Mouse (Mus musculus) CD4-positive, CD25-positive, alpha-beta regulatory T cell, adult 2 months (primary cell): Measurements from ENCODE around the gene Rflna.

Experiments
- DNase-seq: peaks from one replicate; pipeline ENCODE4 v3.0.0-alpha.2; 2012; ENCODE audit warnings: low read depth, low spot score

Rflna gene

DNA sequence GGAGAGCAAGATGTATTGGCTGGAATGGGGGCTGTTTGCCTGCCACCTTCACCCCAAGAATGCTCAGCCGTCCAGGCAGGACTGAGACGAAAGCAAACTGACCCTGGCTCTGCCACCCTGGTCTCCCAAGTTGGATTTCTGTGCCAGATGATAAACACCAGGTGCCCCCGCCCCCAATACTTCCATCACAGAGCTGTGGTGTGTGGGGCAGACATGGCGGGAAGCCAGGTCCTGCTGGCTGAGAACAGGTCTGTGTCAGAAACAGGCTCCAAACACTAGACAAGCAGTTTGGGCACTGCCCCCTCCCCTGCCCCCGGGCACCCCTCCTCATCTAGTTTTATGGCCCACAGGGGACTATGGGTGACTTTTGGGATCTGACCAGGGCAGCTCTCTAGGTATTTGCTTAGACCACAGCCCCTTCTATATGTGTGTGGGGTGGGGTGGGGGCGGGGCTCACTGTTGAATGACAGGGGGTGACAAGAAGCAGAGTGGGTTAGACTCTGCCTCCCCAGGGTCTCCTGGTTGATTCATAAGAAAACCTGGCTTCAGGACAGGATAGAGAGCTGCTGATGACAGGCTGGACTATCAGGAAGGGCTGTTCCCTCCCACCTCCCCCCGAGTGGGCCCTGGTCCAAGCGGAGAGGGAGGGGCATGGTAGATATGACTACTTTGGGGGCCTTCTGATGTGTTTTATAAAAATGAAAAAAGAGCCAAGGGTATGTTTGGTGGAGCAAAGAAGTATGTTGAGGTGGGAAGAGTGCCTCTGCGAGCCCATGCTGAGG, 3.0 kb downstream of the Rflna start:
- no peak for DNase-seq

DNA sequence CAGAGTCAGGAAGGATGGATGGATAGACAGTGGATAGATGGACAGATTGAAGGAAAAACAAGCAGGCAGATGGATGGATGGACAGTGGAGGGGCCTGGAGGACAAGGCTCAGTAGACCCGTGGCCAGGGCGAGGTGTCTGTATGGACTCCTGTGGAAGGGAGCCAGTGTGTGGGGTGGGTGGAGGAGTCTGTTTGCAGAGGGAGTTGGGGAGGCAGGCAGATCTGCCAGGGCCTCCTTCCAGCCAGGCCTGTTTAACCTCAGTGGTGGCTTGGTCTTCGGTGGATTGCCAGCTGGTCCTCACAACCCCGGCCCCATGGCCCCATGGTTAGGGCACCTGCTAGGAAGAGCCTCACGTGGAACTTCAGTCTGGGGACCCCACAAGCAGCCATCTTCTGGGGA, 3.9 kb downstream of the Rflna start:
- no peak for DNase-seq

DNA sequence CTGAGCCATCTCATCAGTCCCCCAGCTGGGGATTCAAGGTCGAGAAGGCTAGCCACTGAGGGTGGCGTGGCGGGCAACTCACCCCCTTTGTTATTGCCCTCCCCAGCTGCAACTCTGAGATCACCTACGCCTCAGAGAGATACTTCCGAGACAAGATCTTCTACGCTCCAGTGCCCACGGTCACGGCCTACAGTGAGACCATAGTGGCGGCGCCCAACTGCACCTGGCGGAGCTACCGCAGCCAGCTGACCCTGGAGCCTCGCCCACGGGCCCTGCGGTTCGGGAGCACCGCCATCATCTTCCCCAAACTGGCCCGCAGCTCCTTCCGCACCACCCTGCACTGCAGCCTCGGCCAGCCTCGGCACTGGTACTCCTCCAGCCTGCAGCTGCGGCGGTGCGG, 8.1 kb downstream of the Rflna start:
- DNase-seq: no peak

DNA sequence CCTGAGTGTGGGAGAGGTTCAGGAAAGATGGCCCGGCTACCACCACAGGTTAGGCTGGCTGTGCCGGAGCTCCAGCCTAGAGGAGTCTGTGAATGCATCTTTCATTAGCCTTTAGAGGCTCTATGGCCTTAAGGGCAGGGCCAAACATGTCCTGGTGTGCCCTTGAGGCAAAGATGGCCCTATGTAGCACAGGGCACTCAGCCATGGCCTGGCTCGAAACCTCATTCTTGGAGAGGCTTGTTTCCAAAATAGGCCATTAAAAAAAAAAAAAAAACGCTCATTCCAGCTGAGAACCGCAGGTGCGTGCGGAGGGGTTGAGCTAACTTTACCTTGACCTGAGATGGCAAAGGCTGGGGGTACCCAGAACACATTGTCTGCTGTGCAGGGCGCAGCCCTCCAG, 8.6 kb downstream of the Rflna start:
- DNase-seq: no peak

DNA sequence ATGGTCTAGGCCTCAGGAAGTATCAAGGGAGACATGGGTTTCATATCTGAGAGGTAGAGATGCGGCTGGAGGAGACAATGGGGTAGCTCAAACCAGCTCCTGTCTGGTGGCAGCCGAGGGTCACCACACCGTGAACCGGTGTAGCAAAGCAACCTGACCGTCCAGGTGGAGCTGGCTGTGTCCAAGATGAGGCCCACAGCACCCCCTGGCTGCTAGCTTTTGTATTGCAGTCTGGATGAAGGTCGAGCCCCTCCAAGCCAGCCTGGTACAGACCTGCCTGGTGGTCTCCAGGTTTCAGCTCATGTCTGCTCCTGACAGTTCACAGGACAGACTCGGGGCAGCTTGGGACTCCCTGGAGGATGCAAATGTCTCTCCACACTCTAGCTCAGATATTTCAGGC, 11.5 kb downstream of the Rflna start:
- DNase-seq: peak; percentile 77

DNA sequence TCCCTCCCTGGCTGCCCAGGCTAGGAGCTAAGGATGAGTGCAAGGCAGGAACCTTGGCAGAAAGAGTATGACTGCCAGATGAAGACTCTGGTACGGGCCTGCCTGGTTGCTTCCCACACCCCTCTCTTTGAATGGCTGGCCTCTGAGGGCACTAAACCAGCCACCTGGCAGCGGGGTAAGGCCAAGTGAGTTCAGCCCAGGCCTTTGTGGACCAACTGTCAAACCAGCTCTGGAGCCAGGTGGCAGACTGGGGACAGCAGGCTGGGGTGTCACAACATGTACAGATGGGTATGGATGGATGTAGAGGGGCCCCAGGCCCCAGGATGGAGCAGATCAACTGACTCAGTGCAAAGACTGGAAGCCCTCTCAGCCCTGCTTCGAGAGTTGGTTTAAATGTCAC, 12.0 kb downstream of the Rflna start:
- no peak for DNase-seq

DNA sequence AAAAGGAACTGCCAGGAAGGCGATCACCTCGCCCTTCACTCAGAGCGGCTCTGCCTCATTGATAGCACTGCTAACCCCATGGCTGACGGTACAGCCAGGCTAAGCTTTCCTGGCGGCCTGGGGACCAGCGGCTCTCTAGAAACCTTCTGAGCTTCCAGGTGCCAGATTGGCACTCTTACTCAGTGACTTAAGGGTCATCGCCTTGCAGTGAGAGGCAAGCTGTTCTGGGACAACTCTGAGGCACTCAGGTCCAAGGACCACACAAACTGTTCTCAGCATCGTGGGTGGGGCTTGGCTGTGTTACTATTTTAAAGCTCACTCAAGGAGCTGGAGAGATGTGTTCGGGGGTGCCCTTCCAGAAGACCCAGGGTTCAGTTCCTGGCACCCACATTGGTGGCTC, 12.6 kb downstream of the Rflna start:
- no peak for DNase-seq

DNA sequence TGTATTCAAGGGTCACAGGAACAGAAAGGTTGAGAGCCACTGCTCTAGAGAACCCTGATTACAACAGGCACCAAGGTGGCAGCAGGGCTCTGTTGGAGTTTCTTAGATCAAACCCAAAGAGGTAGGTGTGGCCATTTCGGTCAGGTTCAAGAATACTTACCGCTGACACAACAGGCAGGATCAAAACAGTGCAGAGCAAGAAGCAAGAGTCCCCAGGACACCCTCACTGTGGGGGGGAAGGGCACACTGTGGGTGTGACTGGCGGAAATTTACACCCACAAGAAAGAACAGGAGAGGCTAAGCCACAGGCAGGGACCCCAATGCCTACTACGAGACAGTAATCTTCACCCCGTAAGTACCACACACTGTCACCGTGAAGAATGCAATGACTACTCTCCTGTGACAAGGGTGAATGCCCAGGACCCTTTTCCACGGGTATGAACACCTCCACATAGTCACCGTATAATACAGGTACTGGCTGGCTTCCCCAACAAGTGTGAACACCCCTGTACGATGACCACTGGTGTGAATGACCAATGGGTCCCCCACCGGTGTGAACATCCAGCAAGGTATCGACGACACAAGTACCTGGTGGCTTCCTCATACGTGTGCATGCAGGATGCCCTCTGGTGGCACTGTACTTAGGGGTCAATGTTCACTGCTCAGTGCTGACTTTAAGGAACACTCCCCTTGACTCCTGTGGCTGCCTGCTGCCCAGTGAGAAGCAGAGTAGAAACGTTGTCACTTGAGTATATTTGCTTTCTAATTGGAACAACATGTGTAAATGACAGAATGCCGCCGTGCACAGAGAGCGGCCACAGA, 13.6 kb downstream of the Rflna start:
- DNase-seq: peak; percentile 52

DNA sequence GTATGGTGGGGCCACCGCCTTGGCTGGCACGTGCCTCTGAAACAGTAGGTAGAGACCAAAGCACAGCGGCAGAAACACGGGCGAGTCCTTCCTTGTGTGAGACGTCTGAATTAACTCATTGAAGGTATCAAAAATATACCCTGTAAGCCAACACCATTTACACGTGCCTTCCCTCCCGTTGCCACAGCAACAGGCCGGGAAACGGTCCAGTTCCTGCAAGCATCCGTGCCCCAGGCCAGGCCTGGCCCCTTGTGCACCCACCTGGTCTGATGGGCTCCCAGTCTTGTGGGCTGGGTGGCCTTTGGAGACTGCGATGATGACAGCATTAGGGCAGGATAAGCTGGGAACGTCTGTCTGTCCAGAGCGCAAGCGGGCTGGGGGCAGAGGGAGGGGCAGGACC, 14.3 kb downstream of the Rflna start:
- no peak for DNase-seq

DNA sequence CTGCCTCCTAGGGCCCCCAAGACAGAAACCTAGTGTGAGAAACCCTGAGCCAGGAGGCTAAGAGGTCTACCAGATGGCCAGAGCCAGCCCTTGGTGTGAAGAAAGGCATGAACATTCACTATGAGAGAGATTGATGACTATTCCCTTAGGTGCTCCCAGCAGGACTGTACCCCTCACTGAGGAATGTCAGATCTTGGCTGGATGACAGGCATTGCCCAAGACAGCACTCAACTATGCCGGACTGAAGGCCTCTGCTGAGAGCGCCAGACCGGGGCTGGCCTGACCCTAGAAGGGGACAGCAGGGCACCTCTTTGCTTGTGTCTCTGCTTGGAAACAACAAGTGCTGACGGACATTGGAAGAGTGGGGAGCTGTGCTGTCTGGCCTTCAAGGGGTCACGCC, 16.1 kb downstream of the Rflna start:
- DNase-seq: no peak

DNA sequence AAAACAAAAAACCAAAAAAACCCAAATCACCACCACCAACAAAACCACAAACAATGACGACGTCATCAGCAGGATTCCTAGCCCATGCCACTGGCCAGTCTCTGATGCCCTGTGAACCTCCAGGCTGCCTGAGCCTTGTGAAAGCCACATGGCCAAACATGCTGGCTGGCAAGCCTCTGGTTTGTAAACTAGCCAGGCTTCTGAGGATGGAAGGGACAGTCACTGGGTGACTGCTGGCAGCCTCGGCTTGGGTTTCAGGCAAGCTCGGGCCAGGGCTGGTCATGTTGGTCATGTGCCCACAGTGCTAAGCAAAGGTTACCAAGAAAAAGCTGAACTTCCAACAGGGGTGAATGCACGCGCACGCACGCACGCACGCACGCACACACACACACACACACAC, 18.3 kb downstream of the Rflna start:
- no peak for DNase-seq

DNA sequence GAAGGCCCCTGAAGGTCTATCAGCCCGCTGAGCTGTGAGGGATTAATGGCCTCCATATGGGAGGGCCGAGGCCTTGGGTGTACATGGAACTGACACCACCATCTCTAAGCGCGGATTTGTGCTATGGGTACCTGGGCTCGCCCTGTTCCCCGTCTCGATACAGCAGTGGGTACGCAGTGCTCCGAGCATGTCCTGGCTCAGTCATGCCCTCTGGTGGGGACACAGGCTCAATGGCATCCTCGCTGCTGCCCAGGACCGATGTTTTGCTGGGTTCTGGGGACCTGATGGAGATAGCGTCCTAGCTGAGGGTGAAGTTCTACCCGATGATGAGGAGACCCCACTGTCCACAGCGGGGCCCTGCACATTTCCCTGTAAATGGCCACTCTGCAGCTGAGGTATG, 21.0 kb downstream of the Rflna start:
- DNase-seq: peak; percentile 45

DNA sequence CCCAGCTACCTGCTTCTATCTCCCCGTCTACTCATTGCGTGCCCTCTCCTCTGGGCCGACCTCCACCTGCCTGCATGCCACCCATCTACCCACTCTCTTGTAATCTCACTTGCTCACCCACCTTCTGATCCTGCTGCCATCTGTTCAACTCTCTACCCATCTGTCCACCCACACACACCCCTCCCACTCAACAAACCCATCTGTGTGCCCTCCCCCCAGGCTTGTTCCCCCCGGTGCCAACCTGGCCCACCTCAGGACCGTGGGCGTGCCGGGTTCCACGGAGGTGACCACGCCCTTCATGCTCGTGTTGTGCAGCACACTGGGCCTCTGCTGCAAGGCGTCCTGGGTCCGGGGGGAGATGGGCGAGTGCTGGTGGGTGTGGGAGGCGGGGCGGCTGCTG, 25.4 kb downstream of the Rflna start:
- no peak for DNase-seq

DNA sequence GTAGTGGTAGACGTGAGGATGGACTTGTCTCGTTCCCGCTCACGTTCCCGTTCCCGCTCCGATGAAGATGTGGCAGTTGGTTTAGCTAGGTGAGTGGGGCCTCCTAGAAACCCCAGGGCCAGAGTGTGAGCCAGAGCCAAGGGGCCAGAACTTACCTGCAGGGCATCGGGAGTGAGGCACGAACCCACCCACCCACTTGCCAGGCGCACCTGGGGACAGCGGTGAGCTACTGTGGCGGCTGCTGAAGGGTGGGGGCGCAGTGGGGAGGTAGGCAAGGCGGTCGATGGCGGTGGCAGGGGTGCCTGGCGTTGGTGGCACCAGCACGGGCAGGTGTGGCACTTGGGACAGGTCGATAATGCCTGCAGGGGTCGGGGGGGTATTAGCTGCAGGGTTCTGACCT, 25.9 kb downstream of the Rflna start:
- no peak for DNase-seq

DNA sequence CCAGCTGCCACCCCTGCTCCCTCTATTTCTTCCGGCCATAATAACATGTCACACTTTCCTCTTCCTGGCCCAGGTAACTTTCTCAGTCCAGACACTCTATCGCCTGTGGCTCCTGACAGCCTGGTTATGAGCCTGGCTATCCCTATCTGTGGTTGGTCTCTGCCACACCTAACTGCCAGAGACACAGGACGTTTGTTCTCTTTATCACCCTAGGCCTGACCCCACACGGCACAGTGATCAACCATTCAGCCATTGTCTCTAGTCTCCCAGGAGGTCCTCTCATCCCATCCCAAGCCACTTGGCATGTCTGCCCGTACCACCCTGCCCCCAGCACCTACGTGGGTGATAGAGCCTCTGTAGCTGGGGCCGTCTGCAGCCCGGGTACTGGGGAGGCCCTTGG, 33.5 kb downstream of the Rflna start:
- DNase-seq: no peak

DNA sequence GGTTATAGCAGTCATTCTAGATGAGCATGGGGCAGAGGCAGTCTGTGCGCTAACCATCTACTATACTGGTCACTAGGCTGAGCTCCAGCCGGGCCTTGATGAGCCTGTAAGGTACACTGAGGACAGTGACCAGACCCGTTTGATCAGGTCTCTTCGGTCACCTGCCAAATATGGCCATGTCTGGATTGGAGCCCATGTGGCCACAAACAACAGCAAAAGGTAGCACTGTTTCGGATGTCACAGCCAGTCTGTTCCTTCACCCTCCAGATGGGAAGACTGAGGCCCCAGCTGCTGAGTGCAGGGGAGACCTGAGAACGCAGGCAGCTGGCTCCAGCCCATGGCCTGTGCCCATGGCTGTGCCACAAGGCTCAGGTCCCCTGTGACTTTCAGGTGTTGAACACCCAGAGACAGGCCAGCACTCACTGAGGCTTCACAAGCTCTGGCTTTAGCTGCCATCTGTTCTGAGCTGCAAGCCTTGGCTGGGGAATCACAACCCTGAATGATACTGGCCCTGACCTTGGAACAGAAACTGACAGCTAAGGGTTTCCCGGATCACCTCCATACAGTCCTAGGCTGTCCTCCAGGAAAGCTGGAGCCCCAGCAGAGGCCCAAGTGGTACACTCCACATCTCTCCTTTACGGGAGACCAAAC, 36.5 kb downstream of the Rflna start:
- DNase-seq: no peak

DNA sequence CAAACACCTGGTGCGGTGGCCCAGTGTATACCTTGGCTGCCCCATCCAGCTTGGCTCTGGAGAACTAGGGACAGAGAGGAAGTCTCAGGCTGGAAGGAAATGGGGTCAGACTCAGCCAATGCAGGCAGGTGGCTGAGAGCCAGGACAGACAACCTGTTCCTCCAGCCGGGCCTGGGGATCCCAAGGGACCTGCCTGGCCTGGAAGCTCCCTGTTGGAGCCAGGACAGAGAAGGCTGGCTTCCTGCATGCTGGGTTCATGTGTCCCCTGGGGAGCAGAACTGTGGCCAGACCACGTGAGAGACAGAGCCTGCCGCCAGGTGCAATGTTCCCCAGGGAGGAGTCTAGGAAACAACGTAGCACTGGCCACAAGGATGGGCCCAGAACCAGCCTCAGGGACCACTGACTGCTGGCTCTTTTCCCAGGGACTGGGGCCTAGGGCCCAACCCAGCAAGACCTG, 37.1 kb downstream of the Rflna start:
- no peak for DNase-seq

DNA sequence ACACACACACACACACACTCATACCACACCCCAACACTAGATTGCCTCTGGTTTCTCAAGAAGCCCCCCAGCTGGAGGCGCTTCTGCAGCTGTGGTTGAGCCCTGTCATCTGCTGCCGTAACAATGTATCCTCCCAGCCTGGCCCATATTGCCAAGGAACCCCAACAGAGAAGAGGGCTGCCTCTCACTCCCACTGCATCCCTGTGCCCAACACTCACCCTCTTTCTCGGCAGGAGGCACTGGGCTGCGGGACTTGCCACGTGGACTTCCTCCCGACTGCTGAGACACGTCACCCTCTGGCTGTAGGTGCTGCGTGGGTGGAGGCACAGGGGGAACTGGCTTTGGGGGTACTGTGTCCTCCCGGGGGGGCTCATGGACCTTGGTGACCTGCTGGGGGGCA, 38.6 kb downstream of the Rflna start:
- DNase-seq: no peak

DNA sequence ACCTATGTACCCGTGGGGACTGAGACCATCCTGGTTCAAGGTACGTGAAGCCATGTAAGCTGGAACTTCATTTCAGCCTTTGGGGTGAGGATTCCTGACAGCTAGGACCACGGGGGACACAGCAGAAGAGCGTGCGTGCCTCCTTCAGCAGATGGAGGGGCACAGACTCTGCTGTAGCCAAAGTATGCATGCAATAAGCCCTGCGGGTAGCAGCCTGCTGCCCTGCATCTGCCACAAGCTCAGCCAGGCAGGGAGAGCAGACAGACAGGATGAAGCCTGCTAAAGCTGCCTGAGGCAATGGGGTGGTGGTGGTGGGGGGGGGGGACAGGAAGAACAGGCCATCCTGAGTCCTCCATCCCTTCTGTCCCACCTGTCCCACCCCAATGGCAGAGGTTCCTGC, 40.4 kb downstream of the Rflna start:
- DNase-seq: no peak

DNA sequence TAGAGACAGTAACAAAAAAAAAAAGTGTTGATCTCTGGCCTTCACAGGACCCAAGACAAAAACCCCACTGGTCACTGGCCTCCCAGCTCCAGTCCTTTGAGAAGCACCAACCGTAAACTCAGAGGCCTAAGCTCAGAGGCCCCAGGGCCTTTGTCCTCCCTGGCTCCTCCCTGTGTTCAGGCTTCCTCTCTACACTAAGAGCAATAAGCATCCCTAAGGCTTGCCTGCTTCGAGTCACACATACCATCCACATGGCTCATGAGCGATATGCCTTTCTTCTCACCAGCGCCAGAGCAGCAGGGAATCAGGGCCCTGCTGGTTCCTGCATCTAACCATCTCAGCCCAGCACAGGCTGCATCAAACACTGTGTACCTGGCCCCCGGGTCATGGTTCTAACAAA, 42.2 kb downstream of the Rflna start:
- DNase-seq: no peak

DNA sequence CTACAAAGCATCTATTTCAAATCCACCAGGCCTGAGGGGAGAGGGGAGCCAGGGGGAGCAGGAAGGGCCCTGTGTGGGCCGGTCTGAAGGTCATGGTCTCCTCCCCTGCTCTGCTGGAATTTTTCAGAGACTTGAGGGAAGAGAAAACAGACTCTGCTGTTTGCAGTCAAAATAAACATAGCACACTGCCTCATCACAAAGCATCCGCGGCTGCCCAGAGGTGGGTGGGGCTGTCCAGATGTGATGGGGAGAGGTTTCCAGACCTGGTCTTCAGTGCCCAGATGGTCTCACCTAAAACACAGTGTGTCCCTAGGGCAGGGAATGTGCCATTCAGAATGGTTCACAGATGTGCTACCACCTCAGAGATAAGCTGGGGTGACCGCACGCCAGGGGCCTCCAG, 43.4 kb downstream of the Rflna start:
- DNase-seq: no peak

DNA sequence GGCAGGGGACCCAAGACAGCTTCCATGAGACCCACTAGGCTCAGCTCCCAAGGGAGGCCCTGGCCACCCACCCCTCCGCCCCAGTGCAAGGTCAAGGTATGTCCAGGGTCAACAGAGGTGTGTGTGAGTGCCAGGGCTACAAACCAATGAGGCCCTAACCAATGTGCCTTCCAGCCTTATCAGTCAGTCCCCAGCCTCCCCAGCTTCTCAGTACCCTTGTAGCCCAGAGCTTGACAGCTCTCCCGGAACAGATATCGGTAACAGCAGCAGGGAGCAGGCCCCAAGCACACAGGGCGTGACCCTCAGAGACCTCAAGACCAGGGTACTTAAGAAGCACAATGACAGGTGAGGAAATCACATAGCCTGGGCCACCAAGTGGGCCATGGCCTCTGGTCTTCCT, 46.5 kb downstream of the Rflna start:
- DNase-seq: no peak

DNA sequence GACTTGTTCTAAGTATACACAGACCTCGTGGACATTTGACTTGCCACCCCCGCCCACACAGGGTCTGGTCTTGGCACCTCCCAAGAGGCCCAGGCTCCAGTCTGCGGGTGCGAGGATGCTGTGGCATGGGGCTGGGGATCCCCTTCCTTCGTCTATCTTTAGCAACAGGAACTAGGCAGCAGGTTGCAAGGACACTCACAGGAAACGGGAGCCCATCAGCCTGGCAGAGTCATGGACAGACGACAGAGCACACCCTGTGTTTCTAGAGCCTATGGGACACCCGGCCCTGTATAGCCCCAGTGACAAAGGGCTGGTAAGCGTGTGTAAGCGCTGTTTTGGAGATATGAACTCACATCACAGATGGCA, 49.2 kb downstream of the Rflna start:
- peak; percentile 25 for DNase-seq
